Mouse (Mus musculus) heart, adult 2 months (tissue): ENCODE data around the gene Agap1. TPM values are rescaled to one million over a fixed set of nuclear protein-coding genes. Genes with fewer than 3 reads are reported as not detected.

Source experiments
- DNase-seq, 2 experiments: peaks; one replicate each; pipeline ENCODE4 v3.0.0; 2021
- H3K27ac ChIP-seq: fragments of 200-600 bp; 2 replicates; pipeline ENCODE4 v1.8.1; 2022
- H3K27me3 ChIP-seq: fragments of 200-500 bp; 2 replicates; pipeline ENCODE4 v1.6.1; 2012; ENCODE audit warnings: mild to moderate bottlenecking, low read length, inconsistent platforms, mixed read lengths; ENCODE audit not compliant: control insufficient read depth, insufficient read depth
- H3K36me3 ChIP-seq: fragments of 200-500 bp; 2 replicates; pipeline ENCODE4 v1.6.1; 2012; ENCODE audit warnings: low read length, inconsistent platforms; ENCODE audit not compliant: control insufficient read depth, insufficient read depth
- H3K4me1 ChIP-seq: fragments of 200-500 bp; 2 replicates; pipeline ENCODE4 v1.6.1; 2011; ENCODE audit warnings: low read length; ENCODE audit not compliant: control insufficient read depth, insufficient read depth
- H3K4me3 ChIP-seq: fragments of 200-600 bp; 2 replicates; pipeline ENCODE4 v1.8.1; 2022
- H3K79me2 ChIP-seq: fragments of 200-500 bp; replicated peaks from 2 replicates; pipeline ENCODE4 v1.6.1; 2012; ENCODE audit warnings: mild to moderate bottlenecking, inconsistent platforms, low read length, moderate library complexity, mixed read lengths; ENCODE audit not compliant: control insufficient read depth, insufficient read depth
- H3K9ac ChIP-seq: fragments of 200-500 bp; 2 replicates; pipeline ENCODE4 v1.6.1; 2012; ENCODE audit warnings: low read depth, mild to moderate bottlenecking, control low read depth, inconsistent platforms, low read length, mixed read lengths
- CTCF ChIP-seq: fragments of 200-600 bp; IDR thresholded peaks from 2 replicates; pipeline ENCODE4 v1.8.1; 2022; ENCODE audit warnings: antibody characterized with exemption, mild to moderate bottlenecking, moderate library complexity
- EP300 ChIP-seq: fragments of 200-500 bp; IDR thresholded peaks from 2 replicates; pipeline ENCODE4 v1.6.1; 2011; ENCODE audit warnings: low read depth, low read length, control low read depth; ENCODE audit not compliant: insufficient read depth
- POLR2A ChIP-seq: fragments of 200-500 bp; IDR thresholded peaks from 2 replicates; pipeline ENCODE4 v1.6.1; 2011; ENCODE audit warnings: mild to moderate bottlenecking, low read depth, low read length, control low read depth; ENCODE audit not compliant: insufficient read depth
- WGBS: fragments of 180-500 bp; shearing (Covaris S2); methylation state at CpG from one replicate; pipeline ENCODE4 v1.1.7; 2018; 5-methylcytosine and 5-hydroxymethylcytosine counted together
- intact Hi-C: fragments of 180-260 bp; cut with DNase I; formaldehyde crosslinking; loops from one replicate; pipeline ENCODE4 v1.15.1; 2025
- polyA plus RNA-seq: library from polyadenylated mRNA; depleted of rRNA; stranded (reverse); fragments of >200 nt; gene quantifications from 2 replicates; pipeline ENCODE4 v1.2.3, GENCODE M21; 2012
- total RNA-seq, 2 experiments: library from RNA; stranded (reverse); gene quantifications; 2 replicates each; pipeline ENCODE4 v1.2.3; 2021

The Agap1 gene
- total and polyA plus RNA-seq, 3 experiments = 11.4 to 62.1 (median 59.0) TPM

DNA sequence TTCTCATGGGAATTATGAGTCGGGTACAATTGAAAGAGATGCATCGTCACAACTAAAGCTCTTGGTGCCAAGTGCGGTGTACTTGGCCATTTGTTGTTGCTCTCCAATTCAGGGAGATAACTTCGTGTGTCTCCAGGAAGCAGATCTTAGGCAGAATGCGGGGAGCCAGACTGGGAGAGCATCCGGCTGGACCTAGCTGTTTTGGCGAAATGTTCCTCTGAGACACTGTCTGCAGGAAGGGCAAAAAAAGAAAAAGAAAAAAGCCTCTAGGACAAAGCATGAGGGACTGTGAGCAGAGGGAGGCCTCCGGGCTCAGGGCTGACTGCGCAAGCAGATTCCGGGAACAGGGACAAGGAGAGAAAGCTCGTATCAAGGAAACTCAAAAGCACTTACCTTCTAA is 34.0 kb upstream of the Agap1 start:
- TF ChIP-seq EP300 (no peak), POLR2A (no peak), CTCF (no peak)
- Histone ChIP-seq H3K9ac (no peak overlapping the region), H3K4me1 (peaks cover 4% of the 10 kb centered on the region), H3K36me3 (no peaks in the 10 kb centered on the region), H3K27ac (no peak overlapping the region), H3K27me3 (no peaks in the 10 kb centered on the region), H3K79me2 (no peaks in the 10 kb centered on the region), H3K4me3 (no peak overlapping the region)
- intact Hi-C loops = no loop called here
- peak in 1 of 2 experiments; percentile 9 for DNase-seq
- WGBS = 29% methylated on average over 11 of the region's 11 CpGs

DNA sequence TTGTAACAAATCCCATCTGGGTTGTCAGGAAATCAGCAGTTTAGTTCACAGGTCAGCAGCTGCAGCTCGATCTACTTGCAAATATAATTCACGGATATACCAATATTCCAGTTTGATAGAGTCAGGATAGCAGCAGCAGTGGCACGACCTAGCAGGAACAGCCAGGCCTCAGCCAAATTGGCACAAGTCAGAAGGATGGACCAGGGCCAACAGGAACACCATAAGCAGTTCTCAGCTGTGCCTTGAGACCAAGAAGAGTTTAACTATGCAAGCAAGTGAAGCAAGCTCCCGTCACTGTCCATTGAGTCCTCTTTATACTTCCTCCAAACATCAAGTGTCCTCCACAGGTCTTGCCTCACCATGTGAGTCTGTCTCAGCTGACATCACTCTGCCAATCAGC is 33.2 kb upstream of the Agap1 start:
- peaks cover 4% of the 10 kb centered on the region for H3K4me1 ChIP-seq
- intact Hi-C loops = no loop called here
- no peak overlapping the region for H3K4me3 ChIP-seq
- H3K27ac ChIP-seq = no peak overlapping the region
- no peak for TF ChIP-seq CTCF
- TF ChIP-seq POLR2A = no peak
- TF ChIP-seq EP300 = no peak
- no peaks in the 10 kb centered on the region for H3K36me3 ChIP-seq
- H3K79me2 ChIP-seq = no peaks in the 10 kb centered on the region
- no peak overlapping the region for H3K9ac ChIP-seq
- 32% methylated on average over 4 of the region's 4 CpGs for WGBS
- H3K27me3 ChIP-seq = no peaks in the 10 kb centered on the region
- peak in 1 of 2 experiments; percentile 45 for DNase-seq

DNA sequence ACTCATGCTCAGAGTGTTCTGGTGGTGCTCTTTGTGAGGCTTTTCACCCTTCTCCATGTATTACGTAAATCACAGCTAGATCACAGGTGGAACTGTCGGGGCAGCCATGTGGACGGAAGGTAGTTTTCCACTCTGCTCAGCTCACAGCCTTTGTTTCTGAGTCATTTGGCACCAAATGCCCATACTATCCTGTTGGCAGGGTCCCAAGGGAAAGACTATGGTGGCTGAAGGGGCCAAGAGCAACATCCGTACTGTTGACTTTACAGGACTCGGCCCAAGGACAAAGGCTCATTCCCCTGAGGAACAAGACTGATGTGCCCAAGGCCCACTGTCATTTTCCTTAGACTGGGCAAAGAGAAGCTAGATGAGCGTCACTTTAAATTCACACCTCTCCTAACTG is 30.0 kb upstream of the Agap1 start:
- intact Hi-C loops = no loop called here
- WGBS = 60% methylated on average over 6 of the region's 6 CpGs
- no peak overlapping the region for H3K27ac ChIP-seq

DNA sequence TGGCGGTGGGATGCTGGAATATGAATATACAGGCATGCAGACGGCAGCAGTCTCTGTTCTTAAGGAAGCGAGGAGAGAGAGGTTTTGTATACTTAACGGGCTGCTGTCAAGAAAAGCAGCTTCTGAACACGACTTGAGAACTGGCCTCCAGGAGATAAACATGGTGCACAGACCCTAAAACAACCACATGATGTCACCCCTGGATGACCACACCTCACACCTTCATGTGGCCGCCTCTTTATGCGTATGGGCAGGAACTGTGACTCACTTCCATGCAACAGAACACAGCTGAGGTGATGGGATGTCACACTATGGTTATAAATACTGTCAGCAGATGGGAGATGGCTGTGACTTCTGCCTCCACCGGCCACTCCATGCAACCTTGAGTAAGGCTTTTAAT is 28.5 kb upstream of the Agap1 start:
- no peak overlapping the region for H3K27ac ChIP-seq
- peaks cover 6% of the 10 kb centered on the region for H3K4me1 ChIP-seq
- no peaks in the 10 kb centered on the region for H3K36me3 ChIP-seq
- no peaks in the 10 kb centered on the region for H3K27me3 ChIP-seq
- TF ChIP-seq EP300 (no peak), CTCF (no peak), POLR2A (no peak)
- intact Hi-C loops = no loop called here
- DNase-seq = no peak
- H3K9ac ChIP-seq = no peak overlapping the region
- WGBS = 61% methylated on average over 8 of the region's 8 CpGs
- no peaks in the 10 kb centered on the region for H3K79me2 ChIP-seq
- no peak overlapping the region for H3K4me3 ChIP-seq

More for the DNA sequence above, 30.0 kb upstream of the Agap1 start:
- peak in 1 of 2 experiments; percentile 32 for DNase-seq
- Histone ChIP-seq H3K4me3 (no peak overlapping the region), H3K36me3 (no peaks in the 10 kb centered on the region), H3K27me3 (no peaks in the 10 kb centered on the region), H3K79me2 (no peaks in the 10 kb centered on the region), H3K9ac (no peak overlapping the region), H3K4me1 (peaks cover 6% of the 10 kb centered on the region)
- TF ChIP-seq EP300 = no peak
- TF ChIP-seq CTCF = no peak

DNA sequence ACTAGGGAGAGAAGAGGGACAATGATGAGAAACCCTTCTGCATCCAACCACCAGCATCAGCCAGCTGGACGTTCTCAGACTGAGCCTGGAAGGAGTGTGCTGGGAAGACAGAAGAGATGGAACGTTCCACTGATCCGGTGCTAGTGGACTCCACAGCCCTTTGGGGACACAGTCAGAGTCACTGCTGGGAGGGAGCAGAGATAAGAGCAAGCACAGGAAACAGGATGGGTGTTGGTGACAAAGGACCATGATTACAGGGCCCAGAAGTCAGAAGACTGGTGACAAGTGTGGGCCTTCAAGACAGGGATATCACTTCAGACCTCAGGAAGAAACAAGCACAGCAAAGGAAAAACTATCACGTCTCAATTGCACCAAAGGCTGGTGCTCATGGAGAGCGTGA is 25.9 kb upstream of the Agap1 start:
- Histone ChIP-seq H3K27me3 (no peaks in the 10 kb centered on the region), H3K27ac (no peak overlapping the region), H3K9ac (no peak overlapping the region), H3K79me2 (no peaks in the 10 kb centered on the region), H3K36me3 (no peaks in the 10 kb centered on the region), H3K4me3 (no peak overlapping the region), H3K4me1 (peaks cover 3% of the 10 kb centered on the region)
- DNase-seq = no peak
- 32% methylated on average over 5 of the region's 5 CpGs for WGBS
- no peak for TF ChIP-seq CTCF
- TF ChIP-seq EP300 = no peak
- TF ChIP-seq POLR2A = no peak
- intact Hi-C loops = no loop called here

DNA sequence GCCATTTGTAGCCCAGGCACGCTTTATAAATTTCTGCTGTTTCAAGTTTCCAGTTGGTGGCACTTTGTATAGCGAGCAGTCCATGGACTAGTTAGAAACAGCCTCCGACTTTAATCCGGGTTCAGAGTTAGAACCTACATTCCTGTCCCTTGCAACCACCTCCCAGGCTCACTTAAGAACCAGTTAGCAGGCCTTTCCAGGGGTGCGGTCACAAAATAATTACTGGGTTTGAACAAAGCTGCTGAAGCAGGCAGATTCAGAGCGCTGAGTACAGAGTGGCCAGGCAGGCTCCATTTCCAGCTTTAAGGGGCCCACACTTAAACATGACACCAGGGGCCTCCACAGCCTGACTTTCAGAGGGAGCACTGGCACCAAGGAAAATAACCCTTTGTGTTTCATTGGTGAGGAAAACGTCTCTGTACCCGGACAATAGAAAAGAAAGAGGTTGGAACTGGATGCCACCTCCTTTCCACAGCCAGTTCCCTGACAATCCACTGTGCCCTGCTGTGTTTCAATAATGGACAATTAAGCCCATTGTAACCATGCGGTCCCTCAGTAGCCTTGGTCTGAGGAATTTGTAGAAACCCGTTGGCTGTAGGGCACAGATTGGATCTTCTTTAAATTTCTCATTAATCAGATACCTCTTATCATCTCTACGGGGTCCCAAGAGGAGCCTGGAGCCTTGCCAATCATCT is 24.5 kb upstream of the Agap1 start:
- DNase-seq = no peak
- no peak overlapping the region for H3K4me3 ChIP-seq
- no peaks in the 10 kb centered on the region for H3K79me2 ChIP-seq
- H3K27me3 ChIP-seq = no peaks in the 10 kb centered on the region
- H3K4me1 ChIP-seq = peaks cover 3% of the 10 kb centered on the region
- no peak overlapping the region for H3K27ac ChIP-seq
- no peaks in the 10 kb centered on the region for H3K36me3 ChIP-seq
- no peak overlapping the region for H3K9ac ChIP-seq
- intact Hi-C loops = no loop called here
- 87% methylated on average over 11 of the region's 11 CpGs for WGBS
- TF ChIP-seq CTCF (no peak), EP300 (no peak), POLR2A (no peak)
